ENCODE assay signal across 19 mouse cellular contexts in genomic region chr5:119337739-119338138, GRCm38 (mm10).
A peak's percentile ranks its signal among the peaks of the same experiment; 100 is the strongest.
DNase-seq lines count a peak whose midpoint lies in the region; ATAC-seq and TF ChIP-seq lines count a peak whose summit lies in the region.
"Had no signal": no experiment of that assay in that cellular context is flagged by ENCODE, and none has a peak within 500 bp of the region (broad histone marks: within the 10 kb centered on the region; RNA-seq: fewer than 3 reads in every experiment).

No protein-coding gene starts in this region.

- peaks cover 5% of the 10 kb centered on the region; the same call in 1 of the 2 replicates for H3K4me1 ChIP-seq in heart, embryonic 12.5 days (replicated peaks)
- H3K4me1 ChIP-seq in liver, adult 2 months (ENCODE audit: control insufficient read depth, insufficient read depth, low read length): peaks cover 6% of the 10 kb centered on the region
- peaks cover 0 to 5% of the 10 kb centered on the region in 2 experiments; a peak in 2 of 4 replicates for H3K4me1 ChIP-seq in liver, embryonic 14.5 days (replicated peaks; ENCODE audit: control insufficient read depth in 2 of 2, insufficient read depth in 2 of 2, low read length in 1 of 2)
- no peaks in the 10 kb centered on the region for H3K4me1 ChIP-seq in midbrain, embryonic 16.5 days (ENCODE audit: control insufficient read depth, insufficient read depth, low read length)
- H3K4me1 ChIP-seq: embryonic facial prominence, embryonic 10.5 days; forebrain, embryonic 13.5 days; hindbrain, embryonic 12.5 days had no signal

- no peak for TF ChIP-seq EP300 in liver, embryonic 14.5 days (IDR thresholded peaks at IDR 0.05; ENCODE audit: low read depth)

- no peak overlapping the region for H3K4me3 ChIP-seq in heart, embryonic 12.5 days
- H3K4me3 ChIP-seq in liver, adult 2 months (ENCODE audit: insufficient read depth, low read depth, low read length): no peak overlapping the region
- no peak overlapping the region for H3K4me3 ChIP-seq in liver, embryonic 14.5 days (ENCODE audit: insufficient read depth in 1 of 2, low read depth in 2 of 2, low read length in 2 of 2)
- H3K4me3 ChIP-seq in midbrain, embryonic 16.5 days (ENCODE audit: low read depth, low read length): no peak overlapping the region
- H3K4me3 ChIP-seq: embryonic facial prominence, embryonic 10.5 days; forebrain, embryonic 13.5 days; hindbrain, embryonic 12.5 days had no signal

- no peaks in the 10 kb centered on the region for H3K79me2 ChIP-seq in liver, adult 2 months (ENCODE audit: control insufficient read depth, insufficient read depth, low read length)

- H3K27ac ChIP-seq in heart, embryonic 12.5 days (ENCODE audit: poor library complexity, severe bottlenecking): no peak overlapping the region
- H3K27ac ChIP-seq in liver, adult 2 months (replicated peaks; ENCODE audit: insufficient read depth, low read depth, low read length): no peak overlapping the region
- H3K27ac ChIP-seq in liver, embryonic 14.5 days: no peak overlapping the region
- H3K27ac ChIP-seq in midbrain, embryonic 16.5 days (ENCODE audit: low read length): no peak overlapping the region
- H3K27ac ChIP-seq: embryonic facial prominence, embryonic 10.5 days; forebrain, embryonic 13.5 days; hindbrain, embryonic 12.5 days had no signal

- ATAC-seq in heart, embryonic 12.5 days (ENCODE audit: insufficient number of reproducible peaks, low FRiP score): no peak
- peak; percentile 79 for ATAC-seq in liver, embryonic 14.5 days (ENCODE audit: insufficient read depth)
- no peak for ATAC-seq in midbrain, embryonic 16.5 days
- ATAC-seq: forebrain, embryonic 13.5 days; forebrain, postnatal 0 days; hindbrain, embryonic 16.5 days had no signal

- DNase-seq in heart, adult 11 months: peak; percentile 83
- DNase-seq in liver, adult 2 months (ENCODE audit: extremely low read depth, low read depth, low spot score): peak; percentile 99
- peak; percentile 16 to 43 (median 24) for DNase-seq in liver, embryonic 14.5 days (ENCODE audit: low read depth in 3 of 3, low spot score in 3 of 3)
- DNase-seq in MN1 (ENCODE audit: low spot score): no peak
- no peak for DNase-seq in adrenal gland, postnatal 4 days (ENCODE audit: low spot score in 2 of 2)
- DNase-seq: adrenal gland, postnatal 10 days; cerebellum, adult 11-12 months; cerebellum, adult 9-10 months; cerebellum, postnatal 25 days; forebrain, postnatal 0 days; gastrocnemius, postnatal 25 days; heart, postnatal 10 days; heart, postnatal 4 days had no signal

- no peak overlapping the region for H3K9ac ChIP-seq in heart, embryonic 12.5 days
- H3K9ac ChIP-seq in liver, adult 2 months (ENCODE audit: low read depth, low read length): no peak overlapping the region
- no peak overlapping the region for H3K9ac ChIP-seq in liver, embryonic 14.5 days (replicated peaks)
- H3K9ac ChIP-seq in midbrain, embryonic 16.5 days (ENCODE audit: low read depth, low read length): no peak overlapping the region
- H3K9ac ChIP-seq: forebrain, embryonic 13.5 days; forebrain, postnatal 0 days; hindbrain, embryonic 12.5 days had no signal

- no peak for TF ChIP-seq CTCF in liver, adult 2 months (IDR thresholded peaks at IDR 0.05; ENCODE audit: low read depth, low read length)
- no peak for TF ChIP-seq CTCF in liver, embryonic 14.5 days (IDR thresholded peaks at IDR 0.05; ENCODE audit: low read depth)

- WGBS in heart, embryonic 12.5 days: 88% methylated on average over 4 of the region's 4 CpGs
- WGBS in liver, adult 2 months: 28% methylated on average over 4 of the region's 4 CpGs
- WGBS in liver, embryonic 14.5 days (ENCODE audit: insufficient replicate concordance): 60% methylated on average over 4 of the region's 4 CpGs
- 94% methylated on average over 4 of the region's 4 CpGs for WGBS in midbrain, embryonic 16.5 days

- H3K9me3 ChIP-seq in heart, embryonic 12.5 days (replicated peaks): no peaks in the 10 kb centered on the region
- no peaks in the 10 kb centered on the region for H3K9me3 ChIP-seq in liver, embryonic 14.5 days (ENCODE audit: control insufficient read depth, low read length)
- no peaks in the 10 kb centered on the region for H3K9me3 ChIP-seq in midbrain, embryonic 16.5 days (replicated peaks; ENCODE audit: control insufficient read depth, low read length, poor library complexity, severe bottlenecking)
- H3K9me3 ChIP-seq: embryonic facial prominence, embryonic 10.5 days; forebrain, embryonic 13.5 days; hindbrain, embryonic 12.5 days had no signal

- no peak overlapping the region for H3K4me2 ChIP-seq in heart, embryonic 12.5 days
- no peak overlapping the region for H3K4me2 ChIP-seq in liver, embryonic 14.5 days (ENCODE audit: low read depth)
- H3K4me2 ChIP-seq in midbrain, embryonic 16.5 days (ENCODE audit: low read length): no peak overlapping the region
- H3K4me2 ChIP-seq: forebrain, embryonic 13.5 days; hindbrain, embryonic 12.5 days had no signal

- peaks cover 10% of the 10 kb centered on the region for H3K27me3 ChIP-seq in heart, embryonic 12.5 days (replicated peaks)
- H3K27me3 ChIP-seq in liver, adult 2 months (ENCODE audit: control insufficient read depth, insufficient read depth, low read length): no peaks in the 10 kb centered on the region
- H3K27me3 ChIP-seq in liver, embryonic 14.5 days (ENCODE audit: control insufficient read depth, insufficient read depth, low read length): no peaks in the 10 kb centered on the region
- no peaks in the 10 kb centered on the region for H3K27me3 ChIP-seq in midbrain, embryonic 16.5 days (ENCODE audit: control insufficient read depth, insufficient read depth, low read depth, low read length)
- H3K27me3 ChIP-seq: forebrain, embryonic 13.5 days had no signal

- TF ChIP-seq POLR2A in liver, adult 2 months (IDR thresholded peaks at IDR 0.05; ENCODE audit: extremely low read depth, insufficient read depth, low read length): no peak

- H3K36me3 ChIP-seq in heart, embryonic 12.5 days: no peaks in the 10 kb centered on the region
- no peaks in the 10 kb centered on the region for H3K36me3 ChIP-seq in liver, adult 2 months (ENCODE audit: control insufficient read depth, insufficient read depth, low read length)
- no peaks in the 10 kb centered on the region for H3K36me3 ChIP-seq in liver, embryonic 14.5 days (replicated peaks; ENCODE audit: control insufficient read depth, insufficient read depth, low read depth)
- H3K36me3 ChIP-seq in midbrain, embryonic 16.5 days (ENCODE audit: control insufficient read depth, insufficient read depth, low read length): no peaks in the 10 kb centered on the region
- H3K36me3 ChIP-seq: embryonic facial prominence, embryonic 10.5 days; hindbrain, embryonic 12.5 days had no signal

Comparison
In these comparisons a context has a peak if more than half of its experiments do, and no peak if none do; other contexts are left out.
1. DNase-seq: peak in heart, adult 11 months (single experiment), liver, adult 2 months (single experiment) and liver, embryonic 14.5 days (3 of 3); none in MN1 (single experiment) and adrenal gland, postnatal 4 days (0 of 2).